ENCODE assay signal across 11 mouse cellular contexts in genomic region chr6:84053874-84054530, GRCm38 (mm10). TPM values are rescaled to one million over a fixed set of nuclear protein-coding genes. Genes with fewer than 3 reads are reported as not detected.
A peak's percentile ranks its signal among the peaks of the same experiment; 100 is the strongest.
DNase-seq lines count a peak whose midpoint lies in the region; ATAC-seq and TF ChIP-seq lines count a peak whose summit lies in the region.
"Had no signal": no experiment of that assay in that cellular context is flagged by ENCODE, and none has a peak within 500 bp of the region (broad histone marks: within the 10 kb centered on the region; RNA-seq: fewer than 3 reads in every experiment).

No protein-coding gene starts in this region.

- no peak overlapping the region for H3K4me2 ChIP-seq in lung, embryonic 16.5 days (ENCODE audit: low read depth, low read length)
- H3K4me2 ChIP-seq: liver, embryonic 13.5 days; neural tube, embryonic 12.5 days had no signal

- no peak for TF ChIP-seq CTCF in gastrocnemius, adult 2 months (IDR thresholded peaks at IDR 0.05)

- 66% methylated on average over 9 of the region's 9 CpGs for WGBS in lung, embryonic 16.5 days

- peak; percentile 52 for DNase-seq in gastrocnemius, adult 2 months
- DNase-seq in gastrocnemius, postnatal 4 days (ENCODE audit: low spot score in 2 of 2): no peak
- DNase-seq in heart, adult 11 months: peak; percentile 98
- DNase-seq in kidney, adult 11 months: peak; percentile 61
- DNase-seq in embryo, embryonic 10.5 days (ENCODE audit: low spot score): no peak
- no peak for DNase-seq in thymus, postnatal 0 days (ENCODE audit: low spot score)
- DNase-seq in gastrocnemius, postnatal 10 days: no peak
- DNase-seq: liver, embryonic 13.5 days had no signal

- ATAC-seq in lung, embryonic 16.5 days (ENCODE audit: low read depth): peak; percentile 41; the same call in 1 of the 2 replicates
- ATAC-seq: activated CD4-positive, CD25-positive, alpha-beta regulatory T cell, adult 4 months had no signal

- H3K9ac ChIP-seq in lung, embryonic 16.5 days (ENCODE audit: low read length): no peak overlapping the region
- H3K9ac ChIP-seq: liver, embryonic 13.5 days; neural tube, embryonic 12.5 days had no signal

- intact Hi-C loops in gastrocnemius, adult 2 months (cut with DNase I): no loop called here

- H3K27me3 ChIP-seq in lung, embryonic 16.5 days (ENCODE audit: control insufficient read depth, insufficient read depth, low read depth, low read length): no peaks in the 10 kb centered on the region
- H3K27me3 ChIP-seq: liver, embryonic 13.5 days; neural tube, embryonic 12.5 days had no signal

- H3K4me1 ChIP-seq in lung, embryonic 16.5 days (replicated peaks; ENCODE audit: control insufficient read depth, insufficient read depth, low read length): 0 out of 2 replicates have a peak, but pooled peaks cover 2% of the 10 kb centered on the region
- H3K4me1 ChIP-seq: liver, embryonic 13.5 days; neural tube, embryonic 12.5 days had no signal

- H3K4me3 ChIP-seq in gastrocnemius, adult 2 months: no peak overlapping the region
- no peak overlapping the region for H3K4me3 ChIP-seq in lung, embryonic 16.5 days (ENCODE audit: low read length)
- H3K4me3 ChIP-seq: liver, embryonic 13.5 days; neural tube, embryonic 12.5 days had no signal

- no peaks in the 10 kb centered on the region for H3K9me3 ChIP-seq in lung, embryonic 16.5 days (ENCODE audit: control insufficient read depth, low read length)
- H3K9me3 ChIP-seq: liver, embryonic 13.5 days; neural tube, embryonic 12.5 days had no signal

- H3K27ac ChIP-seq in gastrocnemius, adult 2 months: peak overlapping the region; percentile 77
- peak overlapping the region; percentile 76 for H3K27ac ChIP-seq in lung, embryonic 16.5 days (ENCODE audit: low read length)
- H3K27ac ChIP-seq: liver, embryonic 13.5 days; neural tube, embryonic 12.5 days had no signal

- H3K36me3 ChIP-seq in lung, embryonic 16.5 days (ENCODE audit: control insufficient read depth, insufficient read depth, low read length): no peaks in the 10 kb centered on the region
- H3K36me3 ChIP-seq: liver, embryonic 13.5 days; neural tube, embryonic 12.5 days had no signal

RNA-seq across cellular contexts. Expression of gene Dysf, which starts 45.6 kb away (rescaled TPM):
- 10 to 100 TPM; 70.1 to 76.4 TPM for total RNA-seq in gastrocnemius, adult 2 months (2021)
- total RNA-seq in gastrocnemius, postnatal 4 days (2021): 100 to 1,000 TPM; 113 to 130 TPM
- polyA plus RNA-seq in lung, embryonic 16.5 days (2015; fragmentation: Nextera tagmentation; extraction: Ambion mirVana): 9.4 TPM in 2 replicates
- 3.9 TPM in 2 replicates for polyA plus RNA-seq in thymus, postnatal 0 days (2015; fragmentation: Nextera tagmentation; extraction: Ambion mirVana)
- total RNA-seq in gastrocnemius, postnatal 10 days (2021): 100 to 1,000 TPM; 111 to 117 TPM
- polyA plus RNA-seq: activated CD4-positive, CD25-positive, alpha-beta regulatory T cell, adult 4 months had no signal

Comparison
In these comparisons a context has a peak if more than half of its experiments do, and no peak if none do; other contexts are left out.
1. DNase-seq: peak in gastrocnemius, adult 2 months (single experiment), heart, adult 11 months (single experiment) and kidney, adult 11 months (single experiment); none in gastrocnemius, postnatal 4 days (0 of 2), embryo, embryonic 10.5 days (single experiment), thymus, postnatal 0 days (single experiment) and gastrocnemius, postnatal 10 days (single experiment).